Mouse (Mus musculus) hindbrain, embryonic 16.5 days (tissue): ENCODE data around the gene Mms22l. TPM values are rescaled to one million over a fixed set of nuclear protein-coding genes. Genes with fewer than 3 reads are reported as not detected.

Experiments
- ATAC-seq: fragments of 200-750 bp; cut with Nextera tagmentation; 2 replicates; pipeline ENCODE4 v1.8.0; 2017; ENCODE audit warnings: moderate TSS enrichment, moderate library complexity
- H3K27ac ChIP-seq: fragments of 300-500 bp; sonication (generic); 2 replicates; pipeline ENCODE4 v1.5.1; 2014; ENCODE audit warnings: low read depth, mild to moderate bottlenecking, control low read depth, low read length, moderate library complexity
- H3K27me3 ChIP-seq: fragments of 300-500 bp; sonication (generic); replicated peaks from 2 replicates; pipeline ENCODE4 v1.6.1; 2014; ENCODE audit warnings: low read length; ENCODE audit not compliant: control insufficient read depth, insufficient read depth
- H3K36me3 ChIP-seq: fragments of 300-500 bp; sonication (generic); 2 replicates; pipeline ENCODE4 v1.6.1; 2014; ENCODE audit warnings: mild to moderate bottlenecking, low read length, moderate library complexity, mixed read lengths; ENCODE audit not compliant: control insufficient read depth, insufficient read depth
- H3K4me1 ChIP-seq: fragments of 300-500 bp; sonication (generic); 2 replicates; pipeline ENCODE4 v1.6.1; 2014; ENCODE audit warnings: low read depth, low read length; ENCODE audit not compliant: control insufficient read depth, insufficient read depth
- H3K4me2 ChIP-seq: fragments of 300-500 bp; sonication (generic); 2 replicates; pipeline ENCODE4 v1.6.1; 2014; ENCODE audit warnings: mild to moderate bottlenecking, low read length, control low read depth, moderate library complexity
- H3K4me3 ChIP-seq: fragments of 300-500 bp; sonication (generic); 2 replicates; pipeline ENCODE4 v1.5.1; 2014; ENCODE audit warnings: mild to moderate bottlenecking, low read length, control low read depth, moderate library complexity
- H3K9ac ChIP-seq: fragments of 300-500 bp; sonication (generic); 2 replicates; pipeline ENCODE4 v1.6.1; 2014; ENCODE audit warnings: low read depth, mild to moderate bottlenecking, control low read depth, low read length, moderate library complexity
- H3K9me3 ChIP-seq: fragments of 300-500 bp; sonication (generic); 2 replicates; pipeline ENCODE4 v1.6.1; 2014; ENCODE audit warnings: mild to moderate bottlenecking, low read length, moderate library complexity; ENCODE audit not compliant: control insufficient read depth
- whole genome bisulfite sequencing: fragments of 180-500 bp; shearing (Covaris S2); extraction: QIAGEN DNeasy Blood & Tissue Kit; methylation state at CpG from one replicate; pipeline ENCODE4 v1.1.7; 2014; 5-methylcytosine and 5-hydroxymethylcytosine counted together
- polyA plus RNA-seq: library from polyadenylated mRNA; unstranded; fragments of >200 nt; fragmentation: Nextera tagmentation; extraction: Ambion mirVana; gene quantifications from 2 replicates; pipeline ENCODE4 v1.2.1, GENCODE M21; 2015

The Mms22l gene
- polyA plus RNA-seq, 1 experiment from 2014 or later, result 5.6 TPM

DNA sequence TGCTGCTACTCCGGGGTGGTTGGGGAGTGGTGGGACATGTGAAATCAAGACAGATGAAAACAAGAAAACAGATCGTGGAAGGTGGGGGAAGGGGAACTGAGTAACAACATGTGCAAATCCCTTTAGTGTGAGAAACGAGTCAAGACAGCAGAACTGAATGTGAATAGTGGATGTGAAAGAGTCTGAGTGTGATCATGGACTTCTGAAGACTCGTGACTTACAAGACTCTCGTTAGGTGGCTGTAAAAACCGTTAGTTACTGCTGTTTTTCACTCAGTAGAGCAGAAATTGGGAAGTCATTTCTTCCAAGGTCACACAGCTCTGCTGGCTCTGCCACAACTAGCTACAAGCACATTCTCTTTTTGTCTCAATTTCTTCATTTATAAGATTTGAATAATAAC lies 71.8 kb downstream of the Mms22l start:
- H3K4me3 ChIP-seq, result no peak overlapping the region
- no peaks in the 10 kb centered on the region for H3K9me3 ChIP-seq
- H3K4me2 ChIP-seq, result no peak overlapping the region
- no peak overlapping the region for H3K27ac ChIP-seq
- no peak overlapping the region for H3K9ac ChIP-seq
- no peaks in the 10 kb centered on the region for H3K36me3 ChIP-seq
- ATAC-seq, result no peak
- WGBS, result 74% methylated on average over 6 of the region's 6 CpGs
- H3K4me1 ChIP-seq, result no peaks in the 10 kb centered on the region
- no peaks in the 10 kb centered on the region for H3K27me3 ChIP-seq

- no peak for ATAC-seq
- H3K4me1 ChIP-seq, result no peaks in the 10 kb centered on the region
- WGBS, result 41% methylated on average over 7 of the region's 7 CpGs
- no peaks in the 10 kb centered on the region for H3K36me3 ChIP-seq
- H3K27me3 ChIP-seq, result no peaks in the 10 kb centered on the region
- H3K9ac ChIP-seq, result no peak overlapping the region
- no peak overlapping the region for H3K4me2 ChIP-seq
- no peaks in the 10 kb centered on the region for H3K9me3 ChIP-seq
- no peak overlapping the region for H3K27ac ChIP-seq
- H3K4me3 ChIP-seq, result no peak overlapping the region
Observed at GRCm38 (mm10) chr4:24568989-24569556, 72.8 kb downstream of the Mms22l start.

- no peaks in the 10 kb centered on the region for H3K36me3 ChIP-seq
- ATAC-seq, result peak; percentile 90
- no peaks in the 10 kb centered on the region for H3K4me1 ChIP-seq
- H3K4me2 ChIP-seq, result no peak overlapping the region
- H3K9ac ChIP-seq, result no peak overlapping the region
- no peak overlapping the region for H3K27ac ChIP-seq
- H3K9me3 ChIP-seq, result peaks cover 3% of the 10 kb centered on the region; the same call in 1 of the 2 replicates
- no peaks in the 10 kb centered on the region for H3K27me3 ChIP-seq
- H3K4me3 ChIP-seq, result no peak overlapping the region
- 11% methylated on average over 6 of the region's 6 CpGs for WGBS
Observed at GRCm38 (mm10) chr4:24574276-24574675, 78.0 kb downstream of the Mms22l start.

- Histone ChIP-seq H3K36me3 (no peaks in the 10 kb centered on the region), H3K4me3 (no peak overlapping the region), H3K27me3 (no peaks in the 10 kb centered on the region), H3K9me3 (peaks cover 3% of the 10 kb centered on the region; the same call in 1 of the 2 replicates), H3K9ac (no peak overlapping the region), H3K4me1 (no peaks in the 10 kb centered on the region), H3K4me2 (no peak overlapping the region), H3K27ac (no peak overlapping the region)
- WGBS, result 96% methylated on average over 5 of the region's 5 CpGs
- no peak for ATAC-seq
Observed at GRCm38 (mm10) chr4:24577594-24577993, 81.3 kb downstream of the Mms22l start.

DNA sequence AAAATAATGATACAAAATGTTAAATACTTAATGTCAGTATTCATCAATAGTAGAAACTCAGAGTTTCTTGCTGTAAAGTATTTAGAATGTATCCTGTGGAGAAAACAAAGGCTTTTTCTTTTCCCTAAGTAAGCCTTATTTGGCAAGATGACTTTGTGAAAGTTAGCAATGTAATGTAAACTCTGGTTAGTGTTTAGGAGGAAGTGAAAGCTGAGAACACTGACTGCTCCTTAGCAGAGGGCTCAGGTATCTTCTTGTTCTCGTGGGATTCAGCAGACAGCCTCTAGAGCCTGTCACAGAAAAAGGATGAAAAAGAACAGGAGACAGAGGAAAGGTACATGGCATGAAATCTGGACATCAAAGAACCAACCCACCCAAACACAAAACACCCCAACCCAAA lies 86.0 kb downstream of the Mms22l start:
- no peaks in the 10 kb centered on the region for H3K27me3 ChIP-seq
- H3K4me1 ChIP-seq, result no peaks in the 10 kb centered on the region
- no peaks in the 10 kb centered on the region for H3K36me3 ChIP-seq
- WGBS, result 73% methylated on average over 1 of the region's 1 CpGs
- no peak overlapping the region for H3K4me3 ChIP-seq
- H3K9ac ChIP-seq, result no peak overlapping the region
- H3K9me3 ChIP-seq, result no peaks in the 10 kb centered on the region
- ATAC-seq, result no peak
- no peak overlapping the region for H3K4me2 ChIP-seq
- H3K27ac ChIP-seq, result no peak overlapping the region

DNA sequence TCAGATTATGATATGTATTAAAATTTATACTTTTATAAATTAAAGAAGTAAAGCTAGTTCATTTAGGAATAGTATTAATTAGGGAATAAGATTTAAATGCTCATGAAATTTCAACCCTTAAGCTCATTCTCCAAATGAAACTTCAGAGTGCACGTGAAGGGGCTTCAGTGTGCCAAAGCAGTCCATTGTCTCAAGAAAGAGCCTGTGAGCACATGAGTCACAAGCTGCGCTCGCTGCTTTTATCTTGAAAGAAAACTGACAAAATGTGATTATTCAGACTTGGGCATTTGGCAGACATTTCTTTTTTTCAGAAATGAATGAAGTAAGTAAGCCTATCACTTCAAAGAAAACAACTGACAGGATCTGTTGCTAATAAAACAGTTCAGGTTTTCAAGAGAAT lies 87.7 kb downstream of the Mms22l start:
- Histone ChIP-seq H3K9me3 (no peaks in the 10 kb centered on the region), H3K9ac (no peak overlapping the region), H3K27me3 (no peaks in the 10 kb centered on the region), H3K36me3 (no peaks in the 10 kb centered on the region), H3K4me3 (no peak overlapping the region), H3K27ac (no peak overlapping the region), H3K4me1 (no peaks in the 10 kb centered on the region), H3K4me2 (no peak overlapping the region)
- WGBS, result 65% methylated on average over 3 of the region's 3 CpGs
- ATAC-seq, result no peak

DNA sequence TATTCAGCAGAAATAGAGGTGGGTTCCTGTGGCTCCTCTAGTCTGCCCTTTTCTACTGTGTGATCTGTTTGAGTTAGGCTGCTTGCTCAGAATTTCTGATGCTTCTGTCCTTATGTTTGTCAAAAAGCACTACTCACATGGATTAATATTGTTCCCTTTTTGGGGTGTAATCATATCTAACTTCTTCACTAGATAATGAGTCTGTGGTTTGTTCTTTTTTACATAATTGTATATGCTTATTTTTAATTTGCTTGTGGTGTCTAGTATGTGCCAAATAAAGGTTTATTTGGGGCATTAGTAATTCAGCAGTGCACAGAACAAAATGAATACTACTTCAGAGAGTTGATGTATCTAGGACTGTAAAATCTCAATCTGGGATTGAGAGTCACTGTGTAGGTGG lies 98.6 kb downstream of the Mms22l start:
- Histone ChIP-seq H3K27me3 (no peaks in the 10 kb centered on the region), H3K4me2 (no peak overlapping the region), H3K27ac (no peak overlapping the region), H3K4me3 (no peak overlapping the region), H3K9me3 (no peaks in the 10 kb centered on the region), H3K36me3 (no peaks in the 10 kb centered on the region), H3K4me1 (no peaks in the 10 kb centered on the region), H3K9ac (no peak overlapping the region)
- no peak for ATAC-seq

DNA sequence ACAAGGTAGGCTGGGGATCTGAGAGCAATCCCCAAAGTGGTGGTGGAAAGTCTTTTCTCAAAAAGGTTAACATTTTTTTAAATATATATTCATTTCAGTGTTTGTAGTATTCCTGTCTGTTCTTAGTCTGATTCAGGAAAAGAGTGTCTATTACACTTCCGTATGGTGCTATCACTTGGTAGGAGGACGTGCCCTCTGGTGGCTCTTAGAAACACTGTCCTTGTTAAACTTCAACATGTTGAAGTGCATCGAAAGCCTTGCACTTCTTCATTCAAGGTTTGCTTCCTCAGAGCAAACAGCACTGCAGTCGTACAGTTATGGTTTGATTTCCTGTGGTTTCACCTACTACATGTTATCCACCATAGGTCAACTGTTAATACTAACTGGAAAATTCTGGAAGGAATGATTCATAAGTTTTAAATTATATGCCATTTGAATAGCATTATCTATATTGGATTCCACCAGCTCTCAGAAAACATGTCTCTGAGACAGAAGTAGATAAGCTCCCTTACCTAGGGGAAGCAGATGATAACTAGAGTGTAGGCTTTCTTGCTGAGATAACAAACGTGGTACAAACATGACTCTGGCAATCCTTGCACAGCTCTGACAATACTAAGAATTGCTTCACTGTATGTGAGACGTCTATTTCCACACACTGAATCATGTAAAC lies 100.8 kb downstream of the Mms22l start:
- no peaks in the 10 kb centered on the region for H3K9me3 ChIP-seq
- H3K4me3 ChIP-seq, result no peak overlapping the region
- no peak overlapping the region for H3K9ac ChIP-seq
- H3K27ac ChIP-seq, result no peak overlapping the region
- WGBS, result 89% methylated on average over 6 of the region's 6 CpGs
- no peaks in the 10 kb centered on the region for H3K36me3 ChIP-seq
- no peak for ATAC-seq
- no peaks in the 10 kb centered on the region for H3K27me3 ChIP-seq
- no peaks in the 10 kb centered on the region for H3K4me1 ChIP-seq
- H3K4me2 ChIP-seq, result no peak overlapping the region

- Histone ChIP-seq H3K9ac (no peak overlapping the region), H3K9me3 (no peaks in the 10 kb centered on the region), H3K27me3 (no peaks in the 10 kb centered on the region), H3K4me1 (no peaks in the 10 kb centered on the region), H3K27ac (no peak overlapping the region), H3K4me2 (no peak overlapping the region), H3K4me3 (no peak overlapping the region), H3K36me3 (no peaks in the 10 kb centered on the region)
- ATAC-seq, result no peak
- WGBS, result 77% methylated on average over 1 of the region's 1 CpGs
Observed at GRCm38 (mm10) chr4:24598637-24599036, 102.4 kb downstream of the Mms22l start.
